Mouse (Mus musculus) adrenal gland, postnatal 36 days (tissue): ENCODE data around the gene Arhgef17. TPM values are rescaled to one million over a fixed set of nuclear protein-coding genes. Genes with fewer than 3 reads are reported as not detected.

Experiments used
- DNase-seq, 2 experiments: peaks; one replicate each; pipeline ENCODE4 v3.0.0; 2021; ENCODE audit warnings: mixed read lengths in 1 of 2
- total RNA-seq, 2 experiments: library from RNA; stranded (reverse); gene quantifications; 2 replicates each; pipeline ENCODE4 v1.2.3; 2021

Arhgef17 gene
- total RNA-seq, 2 experiments from 2014 or later, result 63.3 to 69.0 TPM

DNA sequence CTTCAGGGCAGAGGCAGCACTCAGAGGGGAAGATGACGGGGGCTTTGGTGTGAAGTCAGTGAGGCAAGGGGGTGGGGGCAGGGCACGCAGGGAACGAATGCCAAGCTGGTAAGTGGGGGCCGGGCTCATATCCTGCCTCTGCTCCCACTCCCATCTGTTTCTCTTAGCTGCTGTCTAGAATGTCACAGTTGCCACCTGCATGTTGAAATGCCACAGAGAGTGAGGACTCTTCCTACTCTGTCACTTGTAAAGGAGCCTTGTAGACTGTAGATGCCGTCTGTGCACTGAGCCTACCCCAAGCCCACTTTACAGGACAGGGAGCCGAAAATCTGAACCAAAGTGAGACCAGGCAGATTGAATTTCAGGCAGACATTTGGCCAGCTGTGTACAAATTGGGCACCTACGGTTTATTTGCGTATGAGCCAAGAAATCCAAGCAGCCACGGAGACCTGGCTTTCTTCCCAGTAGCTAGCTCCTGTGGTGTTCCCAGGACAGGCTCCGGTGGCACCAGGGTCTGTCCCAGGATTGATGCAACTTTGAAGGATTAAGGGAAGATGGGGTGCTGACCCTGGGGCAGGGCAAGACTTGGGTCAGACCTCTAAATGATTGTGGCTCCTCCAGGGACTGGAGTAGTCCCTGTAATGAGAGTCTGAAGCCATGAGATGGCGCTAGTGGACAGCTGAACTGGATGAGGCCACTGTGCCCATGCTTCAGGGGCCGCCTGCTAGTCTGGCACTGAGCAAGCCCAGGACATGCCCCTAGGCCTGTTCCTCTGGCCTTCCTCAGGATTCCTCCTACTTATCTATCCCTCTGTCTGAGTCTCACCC, 11.1 kb upstream of the Arhgef17 start:
- DNase-seq, result peak; percentile 69 to 79

DNA sequence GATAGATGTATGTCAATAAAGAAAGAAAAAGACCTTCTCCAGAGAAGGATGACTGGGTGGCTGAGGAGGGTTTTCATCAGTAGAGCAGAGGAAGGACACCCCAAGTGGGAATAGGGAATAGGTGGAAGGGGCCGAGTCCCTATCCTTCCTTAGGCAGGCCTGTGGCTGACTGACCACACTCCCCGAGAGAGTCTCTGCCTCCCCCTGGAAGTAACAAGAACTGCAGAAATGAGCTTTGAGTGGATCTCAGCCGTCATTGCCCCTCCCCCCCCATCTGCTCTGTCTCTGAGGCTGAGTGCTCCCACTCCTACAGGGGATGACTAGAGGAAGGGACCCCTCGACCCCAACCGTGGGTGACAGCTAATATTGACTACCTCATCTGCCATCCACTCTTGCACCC, 9.3 kb upstream of the Arhgef17 start:
- no peak for DNase-seq

DNA sequence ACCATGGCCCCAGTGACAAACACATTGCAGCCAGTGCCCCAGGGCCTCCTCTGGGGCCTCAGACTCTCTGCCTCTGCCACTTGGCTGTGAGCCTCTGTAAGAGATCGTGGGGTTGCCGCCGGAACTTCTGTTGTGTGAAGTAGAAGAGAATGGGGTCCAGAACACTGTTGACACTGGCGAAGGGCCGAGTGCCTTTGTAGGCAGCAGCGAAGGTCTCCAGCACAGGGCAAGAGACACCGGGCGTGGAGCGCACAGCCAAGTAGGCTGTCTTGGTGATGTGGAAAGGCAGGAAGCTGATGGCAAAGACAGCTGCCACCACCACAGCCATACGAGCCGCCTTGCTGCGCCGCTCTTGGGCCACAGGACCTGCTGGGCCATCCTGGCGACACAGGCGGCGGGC, 6.2 kb upstream of the Arhgef17 start:
- no peak for DNase-seq

DNA sequence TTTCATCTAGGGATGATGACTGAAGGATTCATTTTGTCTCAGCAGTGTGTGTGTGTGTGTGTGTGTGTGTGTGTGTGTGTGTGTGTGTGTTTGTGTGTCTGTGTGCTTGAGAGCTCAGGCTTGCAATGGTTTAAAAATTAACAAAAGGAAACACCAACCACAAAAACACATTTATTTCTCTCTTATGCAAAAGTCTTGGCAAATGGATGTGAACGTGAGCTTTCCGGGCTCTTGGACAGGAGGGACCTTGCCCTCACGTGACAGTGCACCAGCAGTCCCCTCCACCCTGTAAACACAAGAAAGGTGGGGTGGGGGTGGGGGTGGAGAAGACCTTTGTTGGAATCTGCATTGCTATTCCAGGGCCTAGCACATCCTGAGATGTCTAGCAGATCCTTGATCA, 5.6 kb upstream of the Arhgef17 start:
- DNase-seq, result no peak

DNA sequence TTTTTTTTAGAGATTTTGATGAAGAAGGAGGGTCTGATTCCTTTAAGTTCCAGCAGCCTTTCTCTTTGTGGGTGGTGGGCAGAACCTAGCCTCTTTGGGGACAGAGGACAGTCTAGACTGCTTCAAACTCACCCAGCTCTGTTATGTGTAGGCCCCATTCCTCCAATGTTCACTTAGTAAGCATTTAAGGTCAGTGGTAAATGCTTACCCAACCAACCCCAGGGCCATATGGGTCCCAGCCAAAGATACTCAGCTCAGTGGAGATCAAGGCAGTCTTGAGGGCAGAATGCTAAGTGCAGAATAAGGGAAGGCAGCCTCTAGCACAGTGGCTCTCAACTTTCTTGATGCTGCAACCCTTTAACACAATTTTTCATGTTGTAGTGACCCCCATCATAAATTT, 1.6 kb upstream of the Arhgef17 start:
- no peak for DNase-seq

DNA sequence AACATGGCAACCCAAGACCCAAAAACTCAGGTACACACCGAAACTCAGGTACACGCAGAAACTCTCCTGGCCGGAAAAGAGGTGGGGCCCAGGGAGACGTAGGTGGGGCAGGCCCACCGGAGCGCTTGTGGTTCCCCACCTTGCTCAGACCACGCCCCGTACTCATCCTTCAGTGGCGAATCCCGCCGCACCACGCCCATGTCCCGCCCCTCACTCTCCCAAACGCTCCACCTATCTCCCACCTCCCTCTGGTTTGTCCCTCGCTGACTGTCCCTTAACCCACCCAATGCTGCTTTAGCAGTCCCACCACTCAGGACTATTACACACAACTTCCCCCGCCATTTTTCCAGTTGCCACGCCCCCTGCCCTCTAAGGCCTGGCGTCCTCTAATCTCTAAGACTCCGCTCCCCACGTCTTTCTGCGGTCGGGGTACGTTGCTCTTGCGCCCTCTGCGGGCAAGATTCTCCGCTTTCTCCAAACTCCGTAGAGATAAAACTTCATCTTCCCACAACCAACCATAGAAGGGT, 637 bp upstream of the Arhgef17 start:
- peak; percentile 90 to 91 for DNase-seq

DNA sequence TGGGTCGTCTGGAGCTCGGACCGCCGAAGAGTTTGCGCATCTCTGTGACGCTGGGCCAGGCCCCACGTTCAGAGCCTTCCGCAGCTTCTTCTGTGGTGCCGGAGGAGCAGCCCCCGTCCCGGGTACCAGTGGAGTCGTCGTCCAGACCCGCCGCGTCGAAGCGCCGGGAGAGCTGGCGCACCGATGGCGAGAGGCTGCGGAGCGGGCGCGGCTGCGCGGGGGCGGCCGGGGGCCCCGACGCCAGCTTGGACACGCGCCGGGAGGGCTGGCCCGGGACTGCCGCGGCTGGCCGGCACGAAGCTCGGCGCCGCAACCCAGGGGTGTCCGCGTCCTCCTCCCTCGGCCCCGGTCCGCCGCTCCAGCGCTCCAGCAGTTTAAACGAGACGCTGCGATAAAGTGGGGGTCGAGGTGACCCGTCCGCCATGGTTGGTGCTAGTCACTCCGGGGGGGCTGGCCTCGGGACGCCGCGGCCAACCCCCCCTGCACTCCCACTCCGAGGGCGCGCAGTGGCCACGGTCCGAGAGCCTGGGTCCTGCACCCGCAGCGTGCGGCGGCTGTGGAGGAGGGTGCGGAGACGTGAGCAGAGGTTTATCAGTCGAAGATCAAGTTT, 486 bp downstream of the Arhgef17 start:
- peak; percentile 51 to 69 for DNase-seq

DNA sequence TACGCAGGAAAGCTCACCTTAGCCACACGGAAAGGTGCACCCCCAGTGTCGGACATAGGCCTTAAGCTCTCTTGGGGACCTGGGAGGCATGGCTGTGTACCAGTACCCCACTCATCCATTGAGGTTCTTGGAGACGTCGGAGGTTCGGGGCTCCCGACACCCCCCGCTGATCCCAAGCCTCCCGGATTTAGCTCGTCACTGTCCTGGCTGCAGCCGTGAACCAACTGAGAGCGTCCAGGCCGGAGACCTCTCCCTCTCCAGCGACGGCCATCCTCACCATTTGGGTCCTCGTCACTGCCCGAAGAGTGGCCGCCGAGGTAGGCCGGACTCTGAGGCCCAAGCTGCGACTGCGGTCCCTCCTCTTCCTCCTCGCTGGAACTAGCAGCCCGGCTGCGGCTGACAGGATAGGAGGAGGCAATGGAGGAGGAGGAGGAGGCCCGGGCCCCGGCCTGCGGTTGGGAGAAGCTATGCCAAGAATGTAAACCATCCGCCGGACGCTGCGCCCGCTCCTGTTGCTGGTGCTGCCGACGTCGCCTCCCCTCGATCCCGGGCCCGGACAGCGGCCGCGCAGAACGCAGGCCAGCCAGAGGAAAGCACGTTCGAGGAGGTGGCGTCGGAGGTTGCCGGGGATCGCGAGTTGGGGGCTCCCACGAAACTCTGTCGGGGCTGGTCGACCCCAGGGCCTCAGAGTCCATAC, 1.1 kb downstream of the Arhgef17 start:
- peak; percentile 62 to 75 for DNase-seq

DNA sequence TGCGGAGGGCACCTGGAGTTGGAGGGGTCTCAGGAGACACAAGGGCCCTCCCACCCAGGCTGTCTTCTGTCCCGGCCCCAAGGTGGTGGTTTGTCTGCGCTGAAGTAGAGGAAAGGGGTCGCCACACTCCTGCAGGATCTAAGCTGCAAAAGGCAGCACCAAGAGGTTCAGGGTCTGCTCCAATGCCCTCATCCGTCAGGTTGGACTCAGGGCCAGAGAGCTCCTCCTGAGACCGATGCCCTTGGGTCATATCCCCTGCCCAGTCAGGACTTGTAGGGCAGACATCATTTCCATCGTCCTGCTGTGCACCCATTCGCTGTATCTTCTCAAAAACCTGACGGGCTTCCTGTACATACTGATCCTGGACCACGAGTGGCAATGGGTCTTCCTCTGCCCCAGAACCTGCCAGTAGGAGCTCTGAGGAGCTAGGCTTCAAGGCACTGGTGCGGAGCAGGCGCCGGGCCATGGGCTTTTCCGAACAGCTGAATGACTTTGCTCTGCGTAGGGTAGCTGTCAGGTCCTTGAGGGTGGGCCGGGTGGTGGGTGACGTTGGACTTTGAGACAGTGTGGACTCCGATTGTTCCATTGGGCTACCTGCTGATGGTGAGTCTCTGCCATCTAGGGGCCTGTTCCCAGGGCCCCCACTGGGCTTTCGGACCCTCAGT, 2.1 kb downstream of the Arhgef17 start:
- no peak for DNase-seq

DNA sequence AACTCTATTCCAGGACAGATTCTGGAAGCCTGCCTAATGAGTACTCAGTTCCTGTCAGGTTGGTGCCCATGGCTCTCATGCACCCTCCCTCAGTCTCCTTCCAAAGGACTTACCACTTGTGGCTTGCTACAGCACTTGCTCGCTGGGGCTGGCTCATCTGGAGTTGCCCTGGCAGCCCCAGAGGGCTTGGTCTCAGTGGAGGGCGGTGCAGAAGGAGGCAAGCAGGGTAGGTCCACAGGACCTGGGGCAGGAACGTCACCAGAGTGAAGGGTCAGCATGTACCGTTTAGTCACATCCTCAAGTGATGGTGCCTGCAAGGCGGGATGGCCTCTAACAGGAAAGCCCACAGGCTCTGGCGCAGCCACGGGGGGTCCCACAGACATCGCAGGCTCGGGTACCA, 3.5 kb downstream of the Arhgef17 start:
- peak in 1 of 2 experiments; percentile 70 for DNase-seq

DNA sequence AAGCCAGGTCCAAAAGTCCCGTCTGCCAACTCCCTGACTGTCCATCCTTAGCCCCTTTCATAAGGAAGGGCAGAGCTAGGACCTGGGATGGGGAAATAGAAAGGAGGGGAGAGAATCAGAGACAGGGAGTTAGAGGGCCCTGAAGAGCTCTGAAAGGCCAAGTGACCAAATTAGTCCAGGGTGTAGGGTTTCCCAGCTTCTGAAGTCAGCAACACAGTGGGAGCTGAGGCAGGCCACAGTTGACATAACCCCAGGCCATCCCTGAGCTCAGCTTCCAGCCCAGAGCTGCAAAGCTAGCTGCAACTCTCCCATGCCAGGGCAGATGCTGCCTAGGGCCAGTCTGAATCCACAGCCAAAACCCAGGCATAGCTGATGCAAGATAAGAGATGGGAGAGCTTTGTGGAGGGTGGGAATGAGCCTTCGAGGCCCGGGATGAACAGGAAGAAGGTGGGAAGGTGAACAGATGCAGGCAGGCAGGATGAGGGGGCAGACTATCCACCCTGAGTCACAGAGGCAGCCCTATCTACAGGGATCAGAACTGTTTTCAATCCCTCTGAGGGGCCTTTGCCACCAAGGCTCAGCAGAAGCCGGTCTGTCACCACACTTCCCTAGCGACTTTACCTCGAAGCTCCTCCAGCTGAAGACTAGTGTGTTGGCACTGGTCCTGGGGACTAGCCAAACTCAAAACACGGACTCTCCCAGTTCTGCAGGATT, 4.5 kb downstream of the Arhgef17 start:
- DNase-seq, result no peak

DNA sequence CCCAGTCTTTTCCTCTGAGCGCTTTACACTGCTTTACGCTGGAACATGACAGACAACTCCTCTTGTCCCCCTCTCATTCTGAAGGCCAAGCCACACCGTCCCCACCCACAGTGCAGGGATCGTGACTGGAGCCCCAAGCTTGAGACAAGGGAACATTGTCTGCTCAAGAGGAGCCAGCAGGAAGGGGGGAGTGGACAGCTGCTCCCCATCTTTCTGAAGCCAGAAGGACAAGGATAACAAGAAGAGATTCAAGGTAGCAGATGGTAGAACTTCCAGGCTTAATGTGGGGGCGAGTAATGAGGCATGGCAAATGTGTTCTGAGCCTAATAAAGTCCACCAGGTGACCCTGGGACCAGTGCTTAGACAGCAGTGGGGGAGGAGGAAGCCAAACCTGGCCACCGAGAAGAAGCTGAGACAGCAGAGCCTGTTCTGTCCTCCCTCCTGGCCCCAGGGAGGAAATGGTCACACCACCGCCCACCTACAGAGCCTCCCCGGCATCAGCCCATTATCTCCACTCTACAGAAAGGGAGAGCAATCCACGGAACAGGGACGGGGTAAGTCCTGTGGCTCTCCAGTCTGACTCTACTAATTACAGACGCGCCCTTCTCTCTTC, 5.5 kb downstream of the Arhgef17 start:
- DNase-seq, result no peak

DNA sequence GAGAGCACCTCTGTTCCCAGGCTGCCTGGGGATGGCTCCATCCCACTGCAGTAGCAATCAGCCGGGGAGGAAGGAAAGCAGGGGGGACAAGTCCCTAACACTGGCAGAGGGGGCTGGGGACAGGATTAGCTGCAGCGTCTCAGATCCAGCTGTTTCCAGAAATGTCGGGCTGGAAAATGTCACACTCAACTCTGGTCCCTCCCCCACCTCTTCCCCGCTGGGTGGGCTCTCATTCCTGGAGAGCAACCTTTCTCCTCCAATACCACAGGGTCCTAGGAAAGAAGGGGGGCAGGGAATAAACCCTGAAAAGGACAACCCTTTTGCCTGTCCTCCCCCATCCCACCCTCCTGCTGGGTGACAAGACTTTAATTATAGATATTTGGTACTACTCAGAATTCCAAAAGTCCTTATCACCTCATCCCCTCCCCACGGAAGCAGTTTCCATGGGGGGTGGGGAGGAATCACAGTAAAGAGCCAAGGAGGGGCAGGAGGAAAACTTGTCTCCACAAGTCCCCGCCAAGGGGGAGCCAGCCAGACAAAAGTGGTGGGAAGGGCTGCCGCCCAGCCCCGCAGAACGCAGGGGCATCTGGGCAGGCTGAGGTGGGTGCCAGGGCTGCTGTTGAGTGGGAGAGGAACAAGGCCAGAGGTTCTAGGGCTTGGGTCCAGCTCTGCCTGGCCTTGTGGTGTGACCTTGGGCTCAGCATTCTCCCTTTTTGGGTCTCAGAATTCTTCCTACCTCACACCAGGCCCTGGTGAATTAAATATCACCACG, 7.0 kb downstream of the Arhgef17 start:
- DNase-seq, result peak; percentile 68 to 74

DNA sequence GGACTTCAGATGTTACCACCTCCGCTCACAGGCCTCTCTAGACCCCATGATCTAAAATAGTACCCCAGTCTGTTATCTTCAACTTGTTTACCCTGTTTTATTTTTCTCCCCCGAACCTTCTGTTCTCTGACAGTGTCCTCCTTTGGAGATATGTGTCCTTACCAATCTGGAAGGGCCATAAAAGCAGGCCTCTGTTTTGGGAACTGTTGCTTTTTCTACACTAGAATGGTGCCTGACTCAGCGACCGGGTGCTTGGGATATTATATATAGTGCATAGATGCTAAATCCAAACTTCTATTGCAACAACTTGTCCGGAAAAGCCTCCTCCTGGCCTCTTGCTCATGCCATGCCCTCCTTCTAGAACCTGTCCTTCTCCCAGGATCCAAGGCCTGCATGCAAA, 7.7 kb downstream of the Arhgef17 start:
- DNase-seq, result no peak

DNA sequence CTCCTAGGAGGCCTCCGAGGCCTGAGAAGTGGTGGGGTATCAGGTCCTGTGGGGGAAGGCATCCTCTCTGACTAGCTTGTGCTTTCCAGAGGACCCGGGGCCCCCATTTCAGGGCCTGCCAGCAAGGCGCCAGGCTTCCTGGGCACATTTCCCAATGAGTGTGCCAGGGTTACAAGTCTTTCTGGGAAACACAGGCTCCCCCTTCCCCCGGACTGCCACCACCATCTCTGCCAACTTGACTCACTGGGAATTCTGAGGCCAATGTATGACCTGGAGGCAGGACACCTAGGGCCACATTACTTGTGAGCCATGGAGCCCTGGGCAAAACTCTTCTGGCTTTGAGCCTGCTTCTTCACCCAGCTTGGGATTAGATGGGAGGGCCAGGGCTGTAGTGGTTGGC, 9.0 kb downstream of the Arhgef17 start:
- peak; percentile 54 to 65 for DNase-seq

DNA sequence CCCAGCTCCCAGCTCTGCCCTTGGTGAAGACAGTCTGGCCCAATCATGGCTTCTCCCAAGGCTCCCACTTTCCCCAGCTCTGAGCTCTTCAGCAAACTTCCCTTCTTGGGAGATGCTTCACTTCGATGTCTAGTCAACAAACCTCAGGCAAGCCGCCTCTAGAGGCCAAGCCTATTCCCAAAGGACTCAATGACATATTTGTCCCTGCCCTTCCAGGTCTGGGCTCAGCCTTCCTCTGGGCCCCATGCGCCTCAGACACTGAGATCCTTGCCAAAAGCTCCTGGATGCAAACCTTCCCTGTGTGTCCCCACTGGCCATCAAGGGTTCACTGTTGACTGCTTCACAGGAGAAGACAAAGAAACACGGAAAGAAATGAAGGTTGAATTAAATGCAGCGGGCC, 10.6 kb downstream of the Arhgef17 start:
- DNase-seq, result no peak

DNA sequence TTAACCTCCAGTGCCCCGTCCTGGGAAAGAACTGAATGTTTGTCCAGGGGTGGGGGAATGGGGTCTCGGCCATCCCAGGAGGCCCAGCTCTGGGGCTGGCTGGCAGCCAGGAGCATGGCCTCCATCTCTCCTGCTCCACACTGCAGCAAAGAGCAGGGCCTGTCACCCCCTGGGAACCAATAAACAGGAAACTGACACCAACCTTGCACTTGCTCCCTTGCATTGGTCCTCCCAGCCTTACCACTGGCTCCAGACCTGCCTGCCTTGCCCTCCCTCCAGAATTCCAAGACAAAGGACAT, 12.1 kb downstream of the Arhgef17 start:
- DNase-seq, result peak in 1 of 2 experiments; percentile 54

DNA sequence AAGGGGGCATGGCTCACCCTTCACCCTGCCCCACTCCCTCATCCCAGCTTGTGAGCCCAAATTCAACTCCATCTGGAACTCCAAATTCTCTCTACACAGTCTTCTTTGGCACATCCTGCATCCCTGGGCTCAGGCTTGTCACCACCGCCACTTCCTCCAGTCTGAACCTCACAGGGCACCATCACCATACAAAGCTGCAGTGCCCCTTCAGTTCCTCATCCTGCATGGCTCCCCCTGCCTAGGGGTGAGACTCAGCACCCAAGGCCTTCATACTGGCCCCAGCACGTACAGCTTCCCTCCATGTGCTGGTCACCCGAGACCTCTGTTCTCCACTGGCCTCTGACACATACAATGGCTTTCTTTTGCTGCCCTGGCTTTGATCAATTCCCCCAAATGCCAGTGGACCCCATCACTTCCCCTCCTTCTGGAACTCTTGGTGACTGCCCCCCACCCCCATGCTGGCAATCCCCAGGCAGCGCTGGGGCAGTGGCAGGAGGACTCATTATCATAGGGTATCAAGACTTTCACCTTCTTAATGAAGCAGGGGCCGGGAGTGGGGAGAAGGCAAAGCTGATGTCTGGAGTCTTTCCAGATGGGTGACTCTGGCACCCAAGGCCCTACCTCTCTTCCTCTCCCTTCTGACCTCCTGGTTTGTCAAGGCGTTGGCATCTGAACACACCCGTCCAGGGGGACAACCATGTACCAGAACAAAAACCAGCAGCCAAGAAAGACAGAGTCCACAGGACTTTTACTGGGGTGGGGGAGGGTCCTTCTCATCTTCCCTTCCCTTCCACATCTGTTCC, 12.7 kb downstream of the Arhgef17 start:
- peak in 1 of 2 experiments; percentile 12 for DNase-seq

DNA sequence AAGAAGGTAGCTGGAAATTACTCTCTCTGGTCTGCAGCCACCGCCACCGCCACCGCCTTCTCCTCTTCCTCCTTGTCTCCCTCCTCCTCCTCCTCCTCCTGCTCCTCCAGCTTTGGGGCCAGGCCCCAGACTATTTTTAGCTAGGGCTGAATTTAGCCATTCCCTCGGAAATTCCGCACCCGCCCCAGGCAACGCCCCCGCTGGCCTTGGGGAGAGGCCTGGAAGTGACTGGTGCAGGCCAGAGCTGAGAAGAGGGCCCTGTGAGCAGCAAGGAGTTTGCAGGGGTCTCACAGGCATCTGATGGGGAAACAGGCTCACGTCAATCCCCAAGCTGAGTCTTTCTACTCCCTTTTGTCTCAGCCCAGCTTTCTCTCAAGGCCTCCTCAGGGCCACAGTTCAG, 13.7 kb downstream of the Arhgef17 start:
- peak; percentile 83 to 87 for DNase-seq

DNA sequence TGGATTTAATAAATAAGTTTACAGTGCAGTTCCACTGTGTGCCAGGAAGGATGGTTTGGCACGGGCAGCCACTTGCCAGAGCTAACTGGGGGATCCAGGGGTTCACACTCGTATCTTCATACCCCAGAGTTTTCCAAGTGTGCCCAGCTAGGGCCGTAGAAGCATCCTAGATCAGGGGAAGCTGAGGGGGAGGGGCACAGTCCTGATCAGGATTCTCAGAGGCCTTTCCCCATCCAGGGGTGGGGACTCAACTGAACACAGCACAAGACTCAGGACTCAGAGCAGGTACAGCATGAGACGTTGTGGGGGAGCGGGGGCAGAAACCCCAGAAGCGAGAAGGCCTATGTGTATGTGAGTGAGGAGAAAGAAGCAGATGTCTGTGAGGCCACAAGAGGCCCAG, 14.2 kb downstream of the Arhgef17 start:
- peak in 1 of 2 experiments; percentile 15 for DNase-seq
